ENCODE assay signal across 21 mouse cellular contexts in genomic region chr2:168920007-168920406, GRCm38 (mm10). TPM values are rescaled to one million over a fixed set of nuclear protein-coding genes. Genes with fewer than 3 reads are reported as not detected.
DNase-seq lines count a peak whose midpoint lies in the region; ATAC-seq and TF ChIP-seq lines count a peak whose summit lies in the region.
"Had no signal": no experiment of that assay in that cellular context is flagged by ENCODE, and none has a peak within 500 bp of the region (broad histone marks: within the 10 kb centered on the region; RNA-seq: fewer than 3 reads in every experiment).

No protein-coding gene starts in this region.

- H3K4me1 ChIP-seq in intestine, embryonic 14.5 days (replicated peaks; ENCODE audit: control insufficient read depth, insufficient read depth, low read length), result no peaks in the 10 kb centered on the region
- H3K4me1 ChIP-seq in intestine, embryonic 15.5 days (replicated peaks), result no peaks in the 10 kb centered on the region
- no peaks in the 10 kb centered on the region; a peak in 2 of 4 replicates for H3K4me1 ChIP-seq in ES-E14 (ENCODE audit: control insufficient read depth in 2 of 2, insufficient read depth in 2 of 2, low read length in 2 of 2, poor library complexity in 1 of 2)
- H3K4me1 ChIP-seq in embryonic facial prominence, embryonic 13.5 days, result no peaks in the 10 kb centered on the region
- no peaks in the 10 kb centered on the region for H3K4me1 ChIP-seq in stomach, embryonic 15.5 days
- no peaks in the 10 kb centered on the region for H3K4me1 ChIP-seq in forebrain, embryonic 11.5 days (replicated peaks; ENCODE audit: control insufficient read depth, insufficient read depth, low read length)
- H3K4me1 ChIP-seq: heart, embryonic 15.5 days; hindbrain, embryonic 10.5 days; midbrain, embryonic 15.5 days; neural tube, embryonic 15.5 days had no signal

- ATAC-seq in intestine, embryonic 14.5 days (replicated peaks; ENCODE audit: low FRiP score, low TSS enrichment, low read depth), result no peak
- ATAC-seq in intestine, embryonic 15.5 days, result no peak
- peak; percentile 81 for ATAC-seq in embryonic facial prominence, embryonic 13.5 days (ENCODE audit: insufficient number of reproducible peaks, insufficient read depth, low FRiP score, low TSS enrichment, low read depth)
- ATAC-seq in stomach, embryonic 15.5 days (ENCODE audit: insufficient read depth, low FRiP score, low read depth), result peak; percentile 72; the same call in 1 of the 2 replicates
- ATAC-seq in forebrain, embryonic 11.5 days (replicated peaks; ENCODE audit: low FRiP score), result no peak
- ATAC-seq in megakaryocyte-erythroid progenitor cell, adult 5-6 weeks (replicated peaks; ENCODE audit: low FRiP score, low TSS enrichment, poor library complexity, severe bottlenecking), result no peak
- ATAC-seq: forebrain, embryonic 16.5 days; midbrain, embryonic 15.5 days; Patski had no signal

- H3K9me3 ChIP-seq in intestine, embryonic 14.5 days (ENCODE audit: control insufficient read depth, low read length), result no peaks in the 10 kb centered on the region
- no peaks in the 10 kb centered on the region for H3K9me3 ChIP-seq in intestine, embryonic 15.5 days
- H3K9me3 ChIP-seq in ES-E14 (ENCODE audit: control insufficient read depth, insufficient read depth, low read depth, low read length), result no peaks in the 10 kb centered on the region
- H3K9me3 ChIP-seq in embryonic facial prominence, embryonic 13.5 days, result 0 out of 2 replicates have a peak, but pooled peaks cover 3% of the 10 kb centered on the region
- no peaks in the 10 kb centered on the region for H3K9me3 ChIP-seq in stomach, embryonic 15.5 days
- peaks cover 3% of the 10 kb centered on the region; the same call in 1 of the 2 replicates for H3K9me3 ChIP-seq in forebrain, embryonic 11.5 days (ENCODE audit: control insufficient read depth, low read length)
- H3K9me3 ChIP-seq: heart, embryonic 15.5 days; midbrain, embryonic 15.5 days; neural tube, embryonic 15.5 days had no signal

- H3K27ac ChIP-seq in intestine, embryonic 14.5 days (ENCODE audit: low read depth), result no peak overlapping the region
- H3K27ac ChIP-seq in intestine, embryonic 15.5 days, result no peak overlapping the region
- H3K27ac ChIP-seq in ES-E14 (ENCODE audit: insufficient read depth, low read depth, low read length, poor library complexity, severe bottlenecking), result no peak overlapping the region
- peak overlapping the region; percentile 82 for H3K27ac ChIP-seq in embryonic facial prominence, embryonic 13.5 days
- peak overlapping the region; percentile 65; the same call in 1 of the 2 replicates for H3K27ac ChIP-seq in stomach, embryonic 15.5 days
- H3K27ac ChIP-seq in forebrain, embryonic 11.5 days (ENCODE audit: low read depth, low read length), result no peak overlapping the region
- H3K27ac ChIP-seq: heart, embryonic 15.5 days; hindbrain, embryonic 10.5 days; midbrain, embryonic 15.5 days; neural tube, embryonic 15.5 days had no signal

- H3K4me3 ChIP-seq in intestine, embryonic 14.5 days (ENCODE audit: low read depth, low read length), result no peak overlapping the region
- no peak overlapping the region for H3K4me3 ChIP-seq in intestine, embryonic 15.5 days (replicated peaks)
- peak overlapping the region in 1 of 2 experiments; percentile 9; a peak in 1 of 4 replicates for H3K4me3 ChIP-seq in ES-E14 (ENCODE audit: insufficient read depth in 1 of 2, low read depth in 1 of 2, low read length in 2 of 2, poor library complexity in 1 of 2, severe bottlenecking in 1 of 2)
- no peak overlapping the region for H3K4me3 ChIP-seq in embryonic facial prominence, embryonic 13.5 days
- H3K4me3 ChIP-seq in stomach, embryonic 15.5 days (replicated peaks), result no peak overlapping the region
- H3K4me3 ChIP-seq in forebrain, embryonic 11.5 days (ENCODE audit: low read depth, low read length), result no peak overlapping the region
- H3K4me3 ChIP-seq: heart, embryonic 15.5 days; hindbrain, embryonic 10.5 days; midbrain, embryonic 15.5 days; neural tube, embryonic 15.5 days had no signal

- no peak overlapping the region for H3K9ac ChIP-seq in intestine, embryonic 14.5 days (ENCODE audit: low read length)
- H3K9ac ChIP-seq in intestine, embryonic 15.5 days, result no peak overlapping the region
- H3K9ac ChIP-seq in ES-E14 (ENCODE audit: insufficient read depth, low read depth, low read length, poor library complexity, severe bottlenecking), result 0 out of 2 replicates have a peak overlapping the region, but pooled peaks have one; percentile 26
- H3K9ac ChIP-seq in embryonic facial prominence, embryonic 13.5 days, result no peak overlapping the region
- H3K9ac ChIP-seq in stomach, embryonic 15.5 days, result no peak overlapping the region
- H3K9ac ChIP-seq in forebrain, embryonic 11.5 days (ENCODE audit: low read length), result no peak overlapping the region
- H3K9ac ChIP-seq: heart, embryonic 15.5 days; midbrain, embryonic 15.5 days; neural tube, embryonic 15.5 days had no signal

- no peak overlapping the region for H3K4me2 ChIP-seq in intestine, embryonic 14.5 days (ENCODE audit: low read length)
- no peak overlapping the region for H3K4me2 ChIP-seq in intestine, embryonic 15.5 days (replicated peaks)
- peak overlapping the region; percentile 12 for H3K4me2 ChIP-seq in embryonic facial prominence, embryonic 13.5 days
- H3K4me2 ChIP-seq in stomach, embryonic 15.5 days, result no peak overlapping the region
- H3K4me2 ChIP-seq in forebrain, embryonic 11.5 days (ENCODE audit: low read depth, low read length, severe bottlenecking), result no peak overlapping the region
- H3K4me2 ChIP-seq: heart, embryonic 15.5 days; midbrain, embryonic 15.5 days; neural tube, embryonic 15.5 days had no signal

- in situ Hi-C loops in ES-E14 (cut with MboI; ENCODE audit: low sequenced_read_pairs in 2 of 2, unreplicated experiment in 2 of 2), result no loop called here

- 0 out of 2 replicates have a peak, but pooled peaks cover 3% of the 10 kb centered on the region for H3K36me3 ChIP-seq in intestine, embryonic 14.5 days (ENCODE audit: control insufficient read depth, insufficient read depth, low read length)
- no peaks in the 10 kb centered on the region for H3K36me3 ChIP-seq in intestine, embryonic 15.5 days
- no peaks in the 10 kb centered on the region for H3K36me3 ChIP-seq in ES-E14 (ENCODE audit: control insufficient read depth, insufficient read depth, low read length, poor library complexity, severe bottlenecking)
- peaks cover 4% of the 10 kb centered on the region; the same call in 1 of the 2 replicates for H3K36me3 ChIP-seq in embryonic facial prominence, embryonic 13.5 days
- no peaks in the 10 kb centered on the region for H3K36me3 ChIP-seq in stomach, embryonic 15.5 days
- peaks cover 2% of the 10 kb centered on the region; the same call in 1 of the 2 replicates for H3K36me3 ChIP-seq in forebrain, embryonic 11.5 days (ENCODE audit: control insufficient read depth, insufficient read depth, low read length)
- H3K36me3 ChIP-seq: heart, embryonic 15.5 days; midbrain, embryonic 15.5 days; neural tube, embryonic 15.5 days had no signal

- WGBS in intestine, embryonic 14.5 days, result 53% methylated on average over 15 of the region's 15 CpGs
- WGBS in intestine, embryonic 15.5 days, result 51% methylated on average over 15 of the region's 15 CpGs
- 45% methylated on average over 15 of the region's 15 CpGs for WGBS in embryonic facial prominence, embryonic 13.5 days
- WGBS in stomach, embryonic 15.5 days, result 43% methylated on average over 15 of the region's 15 CpGs
- WGBS in forebrain, embryonic 11.5 days, result 57% methylated on average over 15 of the region's 15 CpGs

- no peaks in the 10 kb centered on the region for H3K27me3 ChIP-seq in intestine, embryonic 14.5 days (replicated peaks; ENCODE audit: control insufficient read depth, insufficient read depth, low read length)
- H3K27me3 ChIP-seq in intestine, embryonic 15.5 days (replicated peaks), result no peaks in the 10 kb centered on the region
- H3K27me3 ChIP-seq in embryonic facial prominence, embryonic 13.5 days, result no peaks in the 10 kb centered on the region
- no peaks in the 10 kb centered on the region for H3K27me3 ChIP-seq in stomach, embryonic 15.5 days (replicated peaks)
- no peaks in the 10 kb centered on the region for H3K27me3 ChIP-seq in forebrain, embryonic 11.5 days (ENCODE audit: control insufficient read depth, insufficient read depth, low read length)
- H3K27me3 ChIP-seq: midbrain, embryonic 15.5 days; neural tube, embryonic 15.5 days; Patski had no signal

- peak; percentile 59 for DNase-seq in intestine, embryonic 14.5 days (ENCODE audit: low spot score)
- no peak for DNase-seq in ES-E14 (ENCODE audit: low read depth, low spot score)
- DNase-seq in forebrain, embryonic 11.5 days (ENCODE audit: low spot score), result no peak
- DNase-seq: cerebellum, adult 18-20 months; cerebellum, postnatal 36 days; gastrocnemius, postnatal 36 days; kidney, postnatal 4 days; layer of hippocampus, adult 9-11 months; liver; lung, postnatal 14 days; spleen, adult 18-20 months had no signal

TF ChIP-seq in ES-E14, 5 proteins besides CTCF, POLR2A, EP300 and RAD21:
- no peak for TF ChIP-seq CHD2 (IDR thresholded peaks at IDR 0.05; ENCODE audit: low read depth, low read length)
- TF ChIP-seq ZC3H11A (IDR thresholded peaks at IDR 0.05; ENCODE audit: borderline replicate concordance, low read depth, low read length), result no peak
- TF ChIP-seq HCFC1 (IDR thresholded peaks at IDR 0.05; ENCODE audit: borderline replicate concordance, insufficient read depth, low read length), result no peak
- TF ChIP-seq ZNF384 (IDR thresholded peaks at IDR 0.05; ENCODE audit: low read depth, low read length), result no peak
TF ChIP-seq in ES-E14: peak in this region for 0.

RNA-seq across cellular contexts. Expression of gene Zfp64, which starts 35.4 kb away (rescaled TPM):
- polyA plus RNA-seq in intestine, embryonic 14.5 days (2014; fragmentation: Nextera tagmentation; extraction: Ambion mirVana), result 36.8 and 38.7 TPM in 2 replicates
- 29.3 and 31.9 TPM in 2 replicates for polyA plus RNA-seq in intestine, embryonic 15.5 days (2015; fragmentation: Nextera tagmentation; extraction: Ambion mirVana)
- 54.4 and 57.3 TPM in 2 replicates for total RNA-seq in ES-E14 (2012; rRNA removed)
- 54.0 and 54.8 TPM in 2 replicates for polyA plus RNA-seq in embryonic facial prominence, embryonic 13.5 days (2015; fragmentation: Nextera tagmentation; extraction: Ambion mirVana)
- polyA plus RNA-seq in stomach, embryonic 15.5 days (2015; fragmentation: Nextera tagmentation; extraction: Ambion mirVana), result 31.9 and 33.6 TPM in 2 replicates
- 37.8 and 39.4 TPM in 2 replicates for polyA plus RNA-seq in forebrain, embryonic 11.5 days (2014; fragmentation: Nextera tagmentation; extraction: Ambion mirVana)
- total RNA-seq in megakaryocyte-erythroid progenitor cell, adult 5-6 weeks (2014; fragmentation: Nextera tagmentation), result 17.2 and 22.5 TPM in 2 replicates
- 31.3 and 35.5 TPM in 2 replicates for total RNA-seq in megakaryocyte-erythroid progenitor cell, adult 5-6 weeks (2017)

Comparison
In these comparisons a context has a peak if more than half of its experiments do, and no peak if none do; other contexts are left out.
1. ATAC-seq: peak in embryonic facial prominence, embryonic 13.5 days (single experiment) and stomach, embryonic 15.5 days (single experiment); none in intestine, embryonic 14.5 days (single experiment), intestine, embryonic 15.5 days (single experiment), forebrain, embryonic 11.5 days (single experiment) and megakaryocyte-erythroid progenitor cell, adult 5-6 weeks (single experiment).
2. H3K27ac ChIP-seq: peak in embryonic facial prominence, embryonic 13.5 days (single experiment) and stomach, embryonic 15.5 days (single experiment); none in intestine, embryonic 14.5 days (single experiment), intestine, embryonic 15.5 days (single experiment), ES-E14 (single experiment) and forebrain, embryonic 11.5 days (single experiment).